Mouse (Mus musculus): Measurements from ENCODE around the gene Enpp1.

- no peak for TF ChIP-seq CTCF (IDR thresholded peaks at IDR 0.05; ENCODE audit: control insufficient read depth, insufficient read depth, low read length)
- TF ChIP-seq POLR2A (IDR thresholded peaks at IDR 0.05; ENCODE audit: borderline replicate concordance, control insufficient read depth, low read depth, low read length), result no peak
Measured at GRCm38 (mm10) chr10:24698131-24698775, 13.7 kb downstream of the Enpp1 start.
